Mouse (Mus musculus) hindbrain, postnatal 0 days (tissue): Measurements from ENCODE around the gene Mapk8ip1. TPM values are rescaled to one million over a fixed set of nuclear protein-coding genes. Genes with fewer than 3 reads are reported as not detected.

ENCODE experiments used
- ATAC-seq: fragments of 200-750 bp; cut with Nextera tagmentation; 2 replicates; pipeline ENCODE4 v1.8.0; 2017; ENCODE audit warnings: mild to moderate bottlenecking, moderate TSS enrichment, moderate library complexity
- DNase-seq: peaks from one replicate; pipeline ENCODE4 v3.0.0-alpha.2; 2015; ENCODE audit warnings: low spot score
- H3K27ac ChIP-seq: fragments of 300-500 bp; sonication (generic); 2 replicates; pipeline ENCODE4 v1.5.1; 2014; ENCODE audit warnings: mild to moderate bottlenecking
- H3K27me3 ChIP-seq: fragments of 300-500 bp; sonication (generic); 2 replicates; pipeline ENCODE4 v1.6.1; 2014; ENCODE audit warnings: low read length, mixed read lengths; ENCODE audit not compliant: insufficient read depth
- H3K36me3 ChIP-seq: fragments of 300-500 bp; sonication (generic); 2 replicates; pipeline ENCODE4 v1.6.1; 2014; ENCODE audit warnings: low read length, mixed read lengths; ENCODE audit not compliant: insufficient read depth
- H3K4me1 ChIP-seq: fragments of 300-500 bp; sonication (generic); 2 replicates; pipeline ENCODE4 v1.6.1; 2014; ENCODE audit warnings: antibody characterized with exemption, low read length, mixed read lengths; ENCODE audit not compliant: insufficient read depth
- H3K4me2 ChIP-seq: fragments of 300-500 bp; sonication (generic); 2 replicates; pipeline ENCODE4 v1.6.1; 2014; ENCODE audit warnings: low read depth, mild to moderate bottlenecking, low read length, moderate library complexity, mixed read lengths
- H3K4me3 ChIP-seq: fragments of 300-500 bp; sonication (generic); 2 replicates; pipeline ENCODE4 v1.5.1; 2014; ENCODE audit warnings: low read length
- H3K9ac ChIP-seq: fragments of 300-500 bp; sonication (generic); replicated peaks from 2 replicates; pipeline ENCODE4 v1.6.1; 2014; ENCODE audit warnings: mild to moderate bottlenecking, low read length, moderate library complexity, mixed read lengths
- H3K9me3 ChIP-seq: fragments of 300-500 bp; sonication (generic); 2 replicates; pipeline ENCODE4 v1.6.1; 2016; ENCODE audit warnings: low read length, mixed read lengths
- CTCF ChIP-seq: IDR thresholded peaks from 2 replicates; pipeline ENCODE4 v1.5.1; 2016; ENCODE audit warnings: antibody characterized with exemption, control low read depth, low read depth
- WGBS: fragments of 180-500 bp; shearing (Covaris S2); extraction: QIAGEN DNeasy Blood & Tissue Kit; methylation state at CpG from one replicate; pipeline ENCODE4 v1.1.7; 2014; 5-methylcytosine and 5-hydroxymethylcytosine counted together
- polyA plus RNA-seq: library from polyadenylated mRNA; unstranded; fragments of >200 nt; fragmentation: Nextera tagmentation; extraction: Ambion mirVana; gene quantifications from 2 replicates; pipeline ENCODE4 v1.2.1, GENCODE M21; 2015
- total RNA-seq: library from RNA; depleted of rRNA; stranded (reverse); fragments of >200 nt; gene quantifications from 2 replicates; pipeline ENCODE4 v1.2.3, GENCODE M21; 2014

Mapk8ip1 gene
- total and polyA plus RNA-seq, 2 experiments from 2014 or later, result 182 to 373 TPM

GRCm38 (mm10) chr2:92380495-92381050 is 20.5 kb downstream of the Mapk8ip1 start:
- 70% methylated on average over 6 of the region's 6 CpGs for WGBS
- DNase-seq, result no peak
- no peak for ATAC-seq
- peaks cover 55% of the 10 kb centered on the region for H3K36me3 ChIP-seq
- H3K4me1 ChIP-seq, result peaks cover 8% of the 10 kb centered on the region; the same call in 1 of the 2 replicates
- no peak overlapping the region for H3K27ac ChIP-seq
- H3K9me3 ChIP-seq, result no peaks in the 10 kb centered on the region
- H3K27me3 ChIP-seq, result no peaks in the 10 kb centered on the region
- H3K9ac ChIP-seq, result no peak overlapping the region
- no peak overlapping the region for H3K4me3 ChIP-seq
- no peak for TF ChIP-seq CTCF
- H3K4me2 ChIP-seq, result no peak overlapping the region

GRCm38 (mm10) chr2:92379783-92380494 is 21.1 kb downstream of the Mapk8ip1 start:
- no peak for ATAC-seq
- no peak for DNase-seq
- TF ChIP-seq CTCF, result no peak
- Histone ChIP-seq H3K27me3 (no peaks in the 10 kb centered on the region), H3K9ac (no peak overlapping the region), H3K4me1 (peaks cover 8% of the 10 kb centered on the region; the same call in 1 of the 2 replicates), H3K4me2 (no peak overlapping the region), H3K9me3 (no peaks in the 10 kb centered on the region), H3K36me3 (peaks cover 48% of the 10 kb centered on the region), H3K27ac (no peak overlapping the region), H3K4me3 (no peak overlapping the region)
- 75% methylated on average over 17 of the region's 17 CpGs for WGBS

- Histone ChIP-seq H3K9me3 (no peaks in the 10 kb centered on the region), H3K4me3 (no peak overlapping the region), H3K9ac (no peak overlapping the region), H3K4me2 (no peak overlapping the region), H3K27me3 (no peaks in the 10 kb centered on the region), H3K27ac (no peak overlapping the region), H3K4me1 (peaks cover 8% of the 10 kb centered on the region; the same call in 1 of the 2 replicates), H3K36me3 (peaks cover 26% of the 10 kb centered on the region)
- ATAC-seq (no peak), DNase-seq (no peak)
- WGBS, result 87% methylated on average over 7 of the region's 7 CpGs
- TF ChIP-seq CTCF, result no peak
Measured at GRCm38 (mm10) chr2:92377320-92377719, 23.7 kb downstream of the Mapk8ip1 start.

DNA sequence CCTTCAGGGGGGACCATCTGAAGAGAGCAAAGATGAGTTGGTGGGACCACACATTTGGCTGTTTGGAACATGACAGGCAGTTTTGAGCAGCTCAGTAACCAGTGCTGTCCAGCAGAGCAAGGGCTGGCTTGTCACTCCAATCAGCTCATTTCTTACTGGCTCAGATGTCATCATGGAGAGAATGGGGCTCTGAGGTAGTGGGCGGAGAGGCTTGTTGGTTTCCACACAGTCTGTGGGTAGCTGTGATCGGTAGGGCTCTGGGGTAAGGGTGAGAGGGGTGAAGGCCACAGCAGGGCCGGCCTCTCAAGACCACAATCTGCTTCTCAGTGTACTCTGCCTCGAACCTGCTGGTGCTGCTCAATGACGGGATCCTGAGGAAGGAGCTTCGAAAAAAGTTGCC is 24.8 kb downstream of the Mapk8ip1 start:
- no peak for ATAC-seq
- TF ChIP-seq CTCF, result no peak
- H3K9me3 ChIP-seq, result no peaks in the 10 kb centered on the region
- no peak overlapping the region for H3K27ac ChIP-seq
- DNase-seq, result no peak
- H3K4me3 ChIP-seq, result peak overlapping the region; percentile 55; the same call in 1 of the 2 replicates
- WGBS, result 85% methylated on average over 6 of the region's 6 CpGs
- peak overlapping the region; percentile 66 for H3K4me2 ChIP-seq
- no peaks in the 10 kb centered on the region for H3K27me3 ChIP-seq
- H3K9ac ChIP-seq, result peak overlapping the region; percentile 56; the same call in 1 of the 2 replicates
- H3K4me1 ChIP-seq, result peaks cover 18% of the 10 kb centered on the region
- H3K36me3 ChIP-seq, result peaks cover 18% of the 10 kb centered on the region

DNA sequence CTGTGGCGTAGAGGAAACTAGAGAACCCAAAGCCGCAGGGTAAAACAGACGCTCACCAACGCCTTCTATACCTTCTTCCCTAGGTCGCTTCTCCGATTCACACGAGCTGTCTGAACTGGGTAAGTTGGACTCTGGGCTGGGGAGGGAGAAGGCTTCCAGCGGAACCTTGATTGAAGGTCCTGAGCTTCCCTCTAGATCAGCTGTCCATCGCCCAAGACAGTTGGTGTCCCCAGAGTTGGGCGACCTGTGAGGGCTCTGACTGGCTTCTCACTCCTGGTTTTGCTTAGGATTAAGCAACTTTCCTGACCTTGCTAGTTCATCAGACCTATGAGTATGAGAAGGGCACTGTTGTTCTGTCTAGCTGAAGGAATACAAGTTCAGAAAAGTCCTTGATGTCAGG is 25.3 kb downstream of the Mapk8ip1 start:
- peaks cover 23% of the 10 kb centered on the region for H3K4me1 ChIP-seq
- ATAC-seq, result no peak
- peaks cover 17% of the 10 kb centered on the region for H3K36me3 ChIP-seq
- no peaks in the 10 kb centered on the region for H3K9me3 ChIP-seq
- WGBS, result 11% methylated on average over 10 of the region's 10 CpGs
- no peak for DNase-seq
- H3K9ac ChIP-seq, result peak overlapping the region; percentile 56
- no peak for TF ChIP-seq CTCF
- peak overlapping the region; percentile 55 for H3K4me3 ChIP-seq
- peak overlapping the region; percentile 80; the same call in 1 of the 2 replicates for H3K27ac ChIP-seq
- H3K4me2 ChIP-seq, result peak overlapping the region; percentile 66
- no peaks in the 10 kb centered on the region for H3K27me3 ChIP-seq

DNA sequence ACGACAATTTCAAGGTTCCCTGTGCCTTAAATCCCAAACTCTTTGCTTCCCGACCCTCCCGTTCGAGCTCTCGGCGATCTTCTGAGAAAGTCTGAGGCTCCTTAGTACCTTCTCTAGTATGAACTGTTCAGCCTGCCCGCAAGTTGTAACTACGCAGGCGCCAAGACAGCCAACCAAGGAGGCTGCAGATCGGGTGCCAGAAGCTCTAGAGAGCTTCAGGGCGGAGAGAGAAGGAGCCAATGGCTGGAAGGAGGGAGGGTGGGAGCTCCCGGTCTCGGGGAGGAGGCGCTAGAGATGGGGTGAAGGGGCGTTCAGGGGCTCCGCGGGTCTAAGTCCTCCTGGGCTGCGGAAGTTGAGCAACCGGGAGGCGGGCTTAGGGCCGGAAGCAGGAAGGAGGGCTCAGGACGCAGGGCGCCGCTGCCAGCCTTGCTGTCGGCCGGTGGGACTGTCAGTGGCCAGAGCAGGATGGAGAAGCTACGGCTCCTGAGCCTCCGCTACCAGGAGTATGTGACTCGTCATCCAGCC is 25.9 kb downstream of the Mapk8ip1 start:
- Histone ChIP-seq H3K27me3 (no peaks in the 10 kb centered on the region), H3K4me3 (peak overlapping the region; percentile 55), H3K9ac (peak overlapping the region; percentile 56), H3K4me1 (peaks cover 29% of the 10 kb centered on the region), H3K4me2 (peak overlapping the region; percentile 66), H3K36me3 (peaks cover 17% of the 10 kb centered on the region), H3K27ac (peak overlapping the region; percentile 80), H3K9me3 (no peaks in the 10 kb centered on the region)
- peak; percentile 98 for DNase-seq
- peak; percentile 97 for ATAC-seq
- WGBS, result under 1% methylated on average over 28 of the region's 29 CpGs
- peak; percentile 34 for TF ChIP-seq CTCF
